Mouse (Mus musculus): ENCODE results near the gene Gm10842. TPM values are rescaled to one million over a fixed set of nuclear protein-coding genes. Genes with fewer than 3 reads are reported as not detected.

The Gm10842 gene
- polyA plus RNA-seq (2015; fragmentation: Nextera tagmentation; extraction: Ambion mirVana): not detected in 2 replicates

DNA sequence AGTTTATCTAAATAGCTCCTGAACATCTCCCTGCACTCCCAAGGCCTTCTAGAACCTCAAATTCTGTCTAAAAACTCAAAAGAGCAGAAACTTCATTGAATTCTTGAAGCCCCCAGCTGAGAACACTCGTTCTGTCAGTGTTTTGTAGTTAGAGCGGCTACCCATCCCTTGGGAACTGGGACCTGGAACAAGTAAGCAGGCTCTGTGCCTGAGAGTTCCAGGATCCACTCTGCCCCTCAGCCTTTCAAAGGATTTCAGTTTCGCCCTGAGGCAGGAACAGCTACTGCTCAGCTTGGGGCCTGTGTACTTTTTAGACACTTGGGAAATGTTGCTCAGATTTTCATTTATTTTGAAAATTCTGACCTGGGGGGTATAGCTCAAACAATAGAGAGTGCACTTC is at the start of gene Gm10842:
Gene Gm10842 (plus strand): TSS at position 301 of the 400 bp plus-strand sequence.

DNA sequence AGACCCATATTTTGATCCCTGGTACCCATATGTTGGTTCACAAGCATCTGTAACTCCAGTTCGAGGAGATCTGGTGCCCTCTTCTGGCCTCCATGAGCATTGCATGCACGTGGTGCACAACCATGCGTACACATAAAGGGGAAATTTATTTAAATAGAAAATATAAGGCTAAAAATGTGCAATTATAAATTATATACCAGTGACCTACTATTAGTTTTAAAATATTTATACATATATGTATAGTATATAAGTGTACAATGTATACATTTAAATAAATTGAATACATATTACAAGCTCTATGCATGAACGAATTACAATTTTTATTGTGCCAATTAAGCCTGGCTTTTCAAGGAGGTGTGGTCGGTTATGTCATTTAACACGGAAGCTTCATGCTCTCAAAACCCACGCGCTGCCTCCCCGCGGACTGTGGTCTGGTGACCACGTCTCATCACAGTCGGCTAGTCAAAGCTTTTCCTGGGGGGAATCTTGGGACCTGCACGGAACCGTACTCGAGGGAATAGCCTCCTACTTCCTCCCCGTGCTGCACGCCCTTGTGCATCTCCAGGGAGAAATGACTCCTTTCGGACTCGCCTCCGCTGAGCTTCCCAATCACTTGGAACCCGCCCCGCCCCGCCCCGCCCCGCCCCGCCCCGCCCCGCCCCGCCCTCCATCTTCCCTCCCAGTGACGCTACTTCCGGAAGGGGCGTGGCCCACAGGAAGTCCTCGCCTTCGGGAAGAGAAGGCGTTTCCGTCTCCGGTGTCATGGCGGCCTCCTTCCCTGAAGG is 20.8 kb upstream of the Gm10842 start, which contains the start of gene Mettl2:
Gene Mettl2 (plus strand): TSS at position 691 of the 785 bp plus-strand sequence.

DNA sequence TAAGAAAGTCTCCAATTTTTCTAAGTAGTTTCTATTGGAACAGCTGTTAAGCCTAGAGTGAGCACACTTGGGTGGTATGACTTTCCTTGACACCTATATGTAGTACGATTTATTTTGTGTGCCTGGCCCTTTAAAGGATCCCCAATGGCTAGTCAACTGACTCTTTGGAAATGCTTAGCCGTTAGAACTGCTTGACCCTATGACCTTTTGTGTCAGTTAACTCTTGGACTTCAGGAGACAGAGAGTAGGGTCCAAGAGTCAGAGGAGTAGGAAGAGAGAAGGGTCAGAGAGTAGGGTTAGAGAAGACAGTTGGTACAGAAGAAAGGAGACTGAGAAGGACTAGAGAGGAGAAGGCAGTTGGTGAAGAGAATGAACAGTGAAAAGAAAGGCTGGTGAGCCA is 31.8 kb downstream of the Gm10842 start, which contains the start of gene Tlk2:
Gene Tlk2 (plus strand): TSS at position 292 of the 400 bp plus-strand sequence.

Other genes with a start within 250 kb of the Gm10842 start
- 0.48 TPM in 1 of 2 replicates, not detected in the other for gene Efcab3, start 83.3 kb upstream of the Gm10842 start, polyA plus RNA-seq (2015; fragmentation: Nextera tagmentation; extraction: Ambion mirVana)
- gene Mettl2, start 20.5 kb upstream of the Gm10842 start, polyA plus RNA-seq (2015; fragmentation: Nextera tagmentation; extraction: Ambion mirVana): 26.0 and 31.2 TPM in 2 replicates
- gene Tlk2, start 31.9 kb downstream of the Gm10842 start, polyA plus RNA-seq (2015; fragmentation: Nextera tagmentation; extraction: Ambion mirVana): 11.8 and 14.8 TPM in 2 replicates
- 6.8 and 9.2 TPM in 2 replicates for gene Mrc2, start 145.8 kb downstream of the Gm10842 start, polyA plus RNA-seq (2015; fragmentation: Nextera tagmentation; extraction: Ambion mirVana)